Mouse (Mus musculus): ENCODE data around the gene Pram1.
"Not testable (repeated sequence)": the region's sequence is repeated elsewhere in the genome, so short reads cannot be mapped to it uniquely, and the experiment has no call there.

Pram1 gene

DNA sequence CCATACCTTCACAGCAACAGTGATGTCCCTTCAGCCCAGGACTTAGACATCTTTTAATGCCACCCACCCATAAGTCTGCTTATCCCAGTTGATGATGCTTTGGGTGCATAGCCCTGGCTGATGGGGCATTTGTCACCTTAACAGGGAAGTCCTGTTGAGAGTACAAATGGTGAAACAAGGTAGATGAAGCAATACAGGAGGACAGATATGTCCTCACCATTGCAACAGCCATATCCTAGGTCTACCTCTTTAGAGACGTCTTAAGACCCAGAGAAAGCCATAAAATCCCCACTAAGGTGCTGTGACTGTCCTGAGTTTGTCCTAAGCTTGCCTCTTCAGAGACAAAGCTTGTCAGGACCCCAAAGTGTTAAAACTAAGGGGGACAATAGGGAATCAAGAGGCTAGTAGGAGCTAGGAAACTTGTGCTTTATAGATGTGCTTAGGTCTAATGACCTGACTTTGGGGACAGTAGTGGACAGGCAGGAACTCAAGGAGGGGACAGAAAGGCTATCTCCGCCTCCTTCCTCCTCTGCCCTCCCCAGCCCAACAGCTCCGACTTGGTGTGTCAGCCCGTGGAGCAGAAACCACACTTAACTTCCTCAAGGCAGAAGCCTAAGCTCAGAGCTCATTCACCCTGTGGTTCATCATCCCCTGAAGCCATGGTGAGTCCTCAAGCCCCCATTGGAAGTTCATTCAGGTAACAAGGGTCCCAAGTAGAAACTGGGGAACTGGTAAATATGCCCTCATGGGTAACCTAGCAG is at the start of gene Pram1:
TSS of gene Pram1 (plus strand) at position 541 of the 761 bp plus-strand sequence.
- DNase-seq (ENCODE audit: low spot score) = no peak

DNA sequence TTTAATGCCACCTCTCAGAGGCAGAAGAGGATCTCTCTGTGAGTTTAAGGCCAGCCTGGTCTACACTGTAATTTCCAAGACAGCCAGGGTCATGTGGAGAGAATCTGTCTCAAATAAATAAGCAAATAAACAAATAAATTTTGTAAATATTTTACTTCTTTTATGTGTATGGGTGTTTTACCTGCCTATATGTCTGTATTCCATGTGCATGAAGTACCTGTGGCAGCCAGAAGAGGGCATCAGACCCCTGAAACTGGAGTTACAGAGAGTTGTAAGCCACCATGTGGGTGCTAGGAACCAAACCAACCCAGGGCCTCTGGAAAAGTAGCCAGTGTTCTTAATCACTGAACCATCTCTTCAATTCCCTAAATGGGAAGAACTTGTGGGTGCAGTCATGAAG is 40.6 kb upstream of the Pram1 start:
- no peak for DNase-seq (ENCODE audit: low spot score)

DNA sequence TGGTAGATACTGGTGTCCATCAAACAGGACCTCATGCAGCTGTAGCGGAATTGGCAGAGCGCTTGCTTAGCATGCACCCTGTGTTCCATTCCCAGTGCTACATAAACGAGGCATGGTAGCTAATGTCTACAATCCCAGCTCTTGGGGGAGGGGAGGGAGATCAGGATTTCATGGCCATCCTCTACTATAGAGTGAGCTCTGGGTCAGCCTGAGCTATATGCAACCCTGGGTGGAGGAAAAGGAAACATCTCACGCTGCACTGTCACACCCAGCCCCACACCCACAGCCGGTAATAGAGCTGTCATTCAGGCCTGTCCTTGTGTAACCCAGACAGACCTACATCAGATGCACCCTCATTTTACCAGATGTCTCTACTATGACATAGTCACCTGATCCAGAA is 39.4 kb upstream of the Pram1 start:
- no peak for DNase-seq (ENCODE audit: low spot score)

DNA sequence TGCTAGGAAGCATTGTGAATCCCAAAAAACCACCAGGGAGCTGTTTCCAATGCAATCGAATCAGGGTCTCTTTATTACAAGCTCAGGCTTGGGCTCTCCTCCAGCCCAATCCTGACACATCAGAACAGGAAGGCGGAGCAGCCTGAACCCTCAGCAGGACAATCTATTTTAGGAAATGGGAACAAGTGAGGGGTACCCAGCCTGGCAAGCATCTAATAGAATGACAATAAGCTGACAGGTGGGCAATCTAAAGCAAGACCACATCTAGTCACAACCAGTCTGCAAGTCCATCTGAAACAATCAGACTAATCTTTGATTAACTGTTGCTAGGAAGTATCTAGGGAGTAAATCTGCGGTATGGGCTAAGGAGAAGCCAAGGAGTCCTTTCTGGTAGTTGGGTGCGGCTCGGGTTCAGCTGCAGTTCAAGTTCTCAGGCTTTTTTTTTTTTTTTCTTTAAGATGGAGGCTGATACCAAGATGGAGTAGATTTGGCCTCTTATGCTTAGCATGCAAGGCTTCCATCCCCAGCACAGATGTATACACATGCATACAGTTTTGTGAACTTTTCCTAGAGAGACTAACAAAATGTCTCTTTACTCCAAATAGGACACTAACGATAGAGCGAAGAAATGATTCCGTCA is 37.9 kb upstream of the Pram1 start:
- no peak for DNase-seq (ENCODE audit: low spot score)

DNA sequence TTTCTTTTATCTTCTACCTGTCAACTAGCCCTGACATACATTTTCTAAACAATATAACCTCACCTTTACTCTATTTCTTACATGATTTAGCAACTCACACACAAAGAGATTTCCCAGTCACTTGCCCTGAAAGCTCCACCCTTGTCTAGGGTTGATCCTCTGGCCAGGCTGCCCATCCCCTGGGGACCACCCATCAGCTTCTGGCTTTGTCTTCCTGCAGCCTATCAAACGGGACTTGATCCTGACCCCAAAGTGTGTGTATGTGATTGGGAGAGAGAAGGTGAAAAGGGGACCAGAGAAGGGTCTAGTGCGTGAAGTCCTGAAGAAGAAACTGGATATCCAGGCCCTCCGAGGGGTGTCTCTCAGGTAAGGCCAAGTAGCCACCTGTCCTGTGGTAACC is 37.0 kb upstream of the Pram1 start:
- no peak for DNase-seq (ENCODE audit: low spot score)

DNA sequence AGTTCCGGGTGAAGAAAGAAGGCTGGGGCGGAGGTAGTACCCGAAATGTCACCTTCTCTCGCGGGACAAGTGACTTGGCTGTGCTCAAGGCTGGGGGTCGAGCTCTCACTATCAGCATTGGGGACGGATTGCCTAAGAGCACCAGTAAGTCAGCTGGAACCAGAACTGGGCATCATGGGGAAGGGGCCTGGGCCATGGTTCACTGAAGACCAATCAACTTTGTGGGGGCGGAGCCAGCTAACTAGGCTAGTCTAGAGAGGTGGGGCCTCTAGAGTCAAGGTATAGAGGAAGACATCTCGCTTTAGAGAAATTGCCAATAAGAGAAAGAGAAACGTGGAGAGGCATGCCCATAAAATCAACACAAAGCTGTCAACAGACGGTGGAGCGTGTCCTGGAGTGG is 35.9 kb upstream of the Pram1 start:
- no peak for DNase-seq (ENCODE audit: low spot score)

DNA sequence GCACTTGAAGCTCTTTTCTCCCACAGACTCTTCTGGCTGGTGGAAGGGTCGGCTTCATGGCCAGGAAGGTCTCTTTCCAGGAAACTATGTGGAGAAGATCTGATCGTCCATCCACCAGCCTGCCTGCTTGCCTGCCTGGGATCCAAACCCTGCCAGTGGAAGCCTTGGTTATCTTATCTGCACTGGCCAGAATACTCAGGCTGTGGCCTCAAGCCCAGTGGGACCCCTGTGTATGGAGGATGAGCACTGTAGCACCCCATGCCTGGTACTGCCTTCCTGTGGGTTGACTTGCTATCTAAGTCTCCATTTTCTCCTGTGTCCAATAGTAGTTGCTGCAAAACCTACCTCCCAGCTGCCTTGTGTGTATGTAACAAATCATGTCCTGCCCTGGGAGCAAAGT is 30.6 kb upstream of the Pram1 start:
- no peak for DNase-seq (ENCODE audit: low spot score)

DNA sequence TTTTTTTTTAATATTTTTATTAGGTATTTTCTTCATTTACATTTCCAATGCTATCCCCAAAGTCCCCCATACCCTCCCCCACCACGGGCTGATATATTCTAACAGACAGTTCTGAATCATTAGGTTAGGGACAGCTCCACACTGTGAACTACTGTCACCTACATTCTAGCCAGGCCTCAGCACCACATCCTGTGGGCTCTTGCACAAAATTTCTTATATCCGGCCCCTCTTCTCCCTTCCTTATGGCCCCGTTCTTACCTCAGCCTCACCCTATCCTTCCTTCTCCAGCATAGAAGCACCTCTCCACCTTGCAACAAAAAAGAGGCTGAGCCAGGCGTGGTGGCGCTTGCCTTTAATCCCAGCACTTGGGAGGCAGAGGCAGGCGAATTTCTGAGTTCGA is 27.3 kb upstream of the Pram1 start:
- DNase-seq (ENCODE audit: low spot score) = no peak

DNA sequence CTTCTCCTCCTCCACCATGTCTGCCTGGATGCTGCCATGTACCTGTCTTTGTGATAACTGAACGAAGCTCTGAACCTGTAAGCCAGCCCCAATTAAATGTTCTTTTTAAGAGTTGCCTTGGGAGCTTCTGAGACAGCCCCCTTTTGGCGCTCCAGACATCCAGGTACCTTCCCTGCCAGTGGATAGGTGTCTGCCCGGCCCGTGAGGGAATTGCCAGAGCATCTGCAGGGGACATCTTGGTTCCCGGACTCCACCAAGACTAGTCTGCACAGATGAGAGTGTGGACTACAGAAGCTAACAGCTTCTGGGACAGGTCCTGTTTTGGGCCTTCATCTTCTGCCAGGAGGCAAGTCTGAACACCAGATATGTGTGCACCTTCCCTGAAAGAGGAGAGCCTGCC is 24.1 kb upstream of the Pram1 start:
- DNase-seq (ENCODE audit: low spot score) = not testable (repeated sequence)

DNA sequence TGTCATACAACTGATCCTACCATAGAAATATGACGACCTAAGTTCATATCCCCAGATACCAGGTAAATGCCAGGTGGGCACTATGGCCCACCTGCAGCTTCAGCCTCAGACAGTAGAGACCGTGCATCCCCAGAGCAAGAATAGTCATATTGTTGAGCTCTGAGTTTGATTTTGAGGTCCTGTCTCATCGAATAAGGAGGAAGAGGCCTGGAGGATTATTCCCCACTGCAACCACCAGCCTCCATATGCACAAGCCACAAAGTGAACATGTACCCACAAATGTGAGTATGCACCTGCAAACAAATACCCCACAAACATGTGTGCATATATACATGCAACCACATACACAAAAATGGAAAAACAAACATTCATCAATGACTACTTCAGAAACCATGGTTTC is 10.6 kb upstream of the Pram1 start:
- DNase-seq (ENCODE audit: low spot score) = no peak

DNA sequence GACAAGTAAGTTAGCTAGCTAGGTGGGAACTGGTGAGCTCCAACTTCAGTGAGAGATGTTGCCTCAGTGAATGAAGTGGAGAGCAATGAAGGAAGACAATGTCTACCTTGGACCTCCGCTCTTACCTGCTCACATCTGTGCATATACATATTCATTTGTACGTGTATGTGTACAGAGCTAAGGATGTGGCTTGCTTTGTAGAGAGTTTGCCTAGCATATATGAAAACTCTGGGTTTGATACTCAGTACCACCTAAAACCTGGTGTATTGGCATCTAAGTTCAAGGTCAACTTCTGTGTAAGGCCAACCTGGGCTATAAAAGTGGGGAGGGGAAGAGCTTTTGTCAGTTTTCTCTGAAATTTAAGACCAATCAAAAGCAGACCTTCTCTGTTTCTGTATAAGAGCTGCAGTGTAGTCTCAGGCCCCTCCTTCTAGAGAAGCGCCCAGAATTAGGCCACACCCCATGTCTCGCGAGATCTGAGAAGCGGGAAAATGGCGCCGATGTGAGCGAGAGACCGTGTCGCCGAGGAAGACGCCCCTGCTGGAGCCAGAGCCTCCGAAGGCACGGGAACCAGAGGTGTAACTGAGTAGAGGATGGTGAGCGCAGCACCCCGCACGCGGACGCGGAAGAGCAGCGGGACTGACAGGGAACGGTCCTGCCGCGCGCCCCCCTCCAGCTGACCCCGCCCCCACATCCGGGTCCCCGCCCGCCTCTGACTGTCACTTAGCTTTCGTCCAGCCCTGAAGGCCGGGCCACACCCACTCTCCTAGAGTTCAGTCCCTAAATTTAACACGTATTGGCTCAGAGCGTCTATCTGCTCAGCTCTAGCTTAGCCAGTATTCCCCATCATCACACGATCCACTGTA is 9.0 kb upstream of the Pram1 start, which contains the start of gene Zfp414:
TSS of gene Zfp414 (plus strand) at position 470 of the 866 bp plus-strand sequence.
- peak; percentile 86 for DNase-seq (ENCODE audit: low spot score)

DNA sequence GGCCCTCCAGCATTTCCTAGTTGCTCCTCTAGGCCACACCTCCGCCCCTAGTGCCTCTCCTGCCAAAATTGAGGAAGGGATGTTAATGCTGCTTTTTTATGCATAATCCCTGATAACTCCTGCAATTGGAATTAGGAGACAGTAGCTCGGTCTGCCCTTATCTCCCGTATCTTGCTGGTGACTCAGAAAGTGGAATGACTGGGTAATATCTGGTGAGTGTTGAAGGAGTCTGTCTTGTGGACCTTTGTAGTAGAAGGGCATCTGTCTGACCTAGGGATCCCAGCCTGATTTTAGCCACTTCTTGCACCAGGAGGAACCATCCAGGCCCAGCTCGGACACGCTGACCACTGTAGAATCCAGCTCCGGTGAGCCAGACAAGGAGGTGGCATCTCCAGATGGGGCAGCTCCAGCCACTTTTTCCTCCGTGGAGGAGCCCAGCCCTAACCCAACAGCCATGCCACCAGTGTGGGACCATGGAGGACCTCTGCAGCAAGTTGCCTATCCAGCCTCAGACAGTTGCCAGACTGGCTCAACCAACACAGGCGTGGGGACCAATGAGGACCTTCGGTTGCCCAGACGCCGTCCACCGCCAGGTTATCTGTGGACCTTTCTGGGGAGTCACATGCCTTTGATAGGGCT is 8.2 kb upstream of the Pram1 start:
- DNase-seq (ENCODE audit: low spot score) = no peak

DNA sequence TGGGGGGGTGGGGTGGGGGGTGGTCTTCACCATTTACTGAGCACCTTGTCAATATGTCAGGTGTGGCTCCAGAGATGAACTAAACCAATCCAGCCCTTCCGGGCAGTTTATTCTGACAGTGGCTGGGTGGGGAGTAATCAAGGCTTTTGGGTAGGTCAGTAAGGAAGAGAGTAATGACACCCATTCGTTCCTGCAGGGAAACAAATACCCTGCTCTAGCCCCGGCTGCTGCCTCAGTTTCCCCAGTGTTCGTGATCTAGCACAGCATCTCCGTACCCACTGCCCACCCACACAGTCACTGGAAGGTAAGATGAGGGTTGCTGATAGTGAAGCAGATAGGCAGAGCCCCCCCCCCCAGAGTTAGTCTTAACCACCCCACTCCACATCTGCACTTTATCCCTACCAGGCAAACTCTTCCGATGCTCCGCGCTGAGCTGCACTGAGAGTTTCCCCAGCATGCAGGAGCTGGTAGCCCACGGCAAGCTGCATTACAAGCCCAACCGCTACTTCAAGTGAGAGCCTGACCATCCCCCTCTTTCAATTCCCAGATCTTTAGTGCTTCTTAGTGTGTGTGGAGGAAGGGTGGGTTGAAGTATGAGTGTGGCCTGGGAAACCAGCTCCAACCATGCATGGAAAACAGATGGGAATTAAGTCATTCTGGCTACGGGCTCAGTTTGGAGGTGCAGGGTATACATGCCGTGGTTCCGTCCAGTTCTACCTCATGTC is 7.5 kb upstream of the Pram1 start:
- no peak for DNase-seq (ENCODE audit: low spot score)

DNA sequence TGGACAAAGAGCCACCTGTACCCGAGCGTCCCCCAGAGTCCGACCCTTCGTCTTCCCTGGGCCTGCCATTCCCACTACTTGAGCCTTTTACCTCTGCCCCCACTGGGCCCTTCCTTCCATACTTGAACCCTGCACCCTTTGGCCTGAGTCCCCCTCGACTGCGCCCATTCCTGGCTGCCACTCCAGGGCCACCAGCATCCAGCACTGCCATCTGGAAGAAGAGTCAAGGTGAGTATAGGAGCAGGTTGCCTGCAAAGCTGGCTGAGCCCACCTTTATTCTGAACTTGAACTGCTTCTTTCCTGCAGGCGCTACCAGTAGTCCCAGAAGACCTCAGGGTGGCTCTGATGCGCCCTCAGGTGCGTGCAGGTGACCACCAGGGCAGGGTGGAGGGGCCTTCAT is 6.6 kb upstream of the Pram1 start:
- DNase-seq (ENCODE audit: low spot score) = no peak

DNA sequence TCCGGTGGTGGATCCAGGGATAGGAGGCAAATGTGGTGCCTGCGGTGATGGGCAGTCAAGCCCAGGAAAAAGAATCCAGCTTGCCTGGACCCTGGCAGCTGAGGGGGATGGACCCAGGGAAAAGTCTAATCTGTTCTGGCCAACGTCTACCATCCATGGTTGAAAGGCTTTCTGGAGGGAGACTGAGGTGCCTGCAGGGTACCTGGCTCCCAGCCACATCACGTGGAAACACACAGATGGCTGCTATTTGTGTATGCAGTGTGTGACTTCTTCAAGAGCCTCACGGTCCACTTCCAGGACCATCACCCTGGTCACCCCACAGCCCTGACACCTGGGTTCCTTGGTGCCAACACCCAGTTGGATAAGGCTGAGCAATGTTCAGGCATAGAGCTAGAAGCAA is 6.1 kb upstream of the Pram1 start:
- DNase-seq (ENCODE audit: low spot score) = no peak

DNA sequence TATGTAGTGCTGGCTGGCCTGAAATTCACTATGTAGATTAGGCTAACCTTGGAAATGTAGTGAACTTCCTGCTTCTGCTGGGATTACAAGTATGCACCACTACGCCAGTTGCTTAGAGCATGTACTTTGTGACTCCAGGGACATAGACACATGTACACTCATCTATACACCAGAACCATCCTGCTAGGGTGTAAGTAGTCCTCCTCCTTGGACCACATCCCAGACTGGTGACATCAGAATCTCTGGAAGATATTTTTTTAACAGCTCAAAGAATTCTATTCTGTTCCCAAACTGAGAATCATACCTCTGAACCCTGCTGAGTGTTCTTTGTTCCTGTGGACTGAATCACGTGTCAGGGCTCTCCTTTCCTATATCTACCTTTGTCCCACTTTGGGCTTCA is 818 bp upstream of the Pram1 start:
- no peak for DNase-seq (ENCODE audit: low spot score)

DNA sequence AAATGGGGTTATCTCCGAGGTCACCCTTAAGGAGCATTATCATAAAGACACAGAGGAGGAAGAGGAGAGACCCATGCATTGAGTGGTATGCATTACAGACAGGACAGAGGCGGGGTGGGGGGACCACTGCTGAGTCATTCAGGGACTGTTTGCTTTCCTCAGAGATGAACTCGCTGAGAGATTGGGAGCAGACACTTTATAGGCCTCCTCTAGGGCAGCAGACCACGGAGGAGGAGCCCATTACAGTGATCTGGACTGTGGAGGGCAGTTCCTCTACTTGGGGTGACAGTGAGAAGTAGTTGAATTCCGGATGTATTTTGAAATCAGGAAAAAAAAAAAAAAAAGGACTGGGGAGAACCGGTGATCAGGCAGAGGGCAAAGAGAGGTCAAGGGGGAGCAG is 1.9 kb downstream of the Pram1 start:
- DNase-seq (ENCODE audit: low spot score) = no peak

DNA sequence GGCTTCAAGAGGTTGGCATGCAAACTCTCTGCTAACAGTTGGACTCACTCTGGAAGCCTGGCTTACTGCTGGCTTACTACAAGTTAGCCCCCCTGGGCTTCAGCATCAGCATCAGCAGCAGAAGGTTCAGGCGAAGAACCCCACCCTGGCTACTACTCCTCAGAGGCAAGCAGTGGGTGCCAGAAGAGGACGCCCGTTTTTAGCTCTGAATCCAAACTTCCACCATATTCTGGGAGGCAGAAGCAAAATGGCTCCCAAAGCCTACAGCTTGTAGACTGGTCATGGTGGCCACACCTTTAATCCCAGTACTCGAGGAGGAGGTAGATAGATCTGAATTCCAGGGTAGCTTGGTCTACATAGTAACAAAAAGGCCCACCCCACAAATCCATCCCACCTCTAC is 6.2 kb downstream of the Pram1 start:
- no peak for DNase-seq (ENCODE audit: low spot score)

DNA sequence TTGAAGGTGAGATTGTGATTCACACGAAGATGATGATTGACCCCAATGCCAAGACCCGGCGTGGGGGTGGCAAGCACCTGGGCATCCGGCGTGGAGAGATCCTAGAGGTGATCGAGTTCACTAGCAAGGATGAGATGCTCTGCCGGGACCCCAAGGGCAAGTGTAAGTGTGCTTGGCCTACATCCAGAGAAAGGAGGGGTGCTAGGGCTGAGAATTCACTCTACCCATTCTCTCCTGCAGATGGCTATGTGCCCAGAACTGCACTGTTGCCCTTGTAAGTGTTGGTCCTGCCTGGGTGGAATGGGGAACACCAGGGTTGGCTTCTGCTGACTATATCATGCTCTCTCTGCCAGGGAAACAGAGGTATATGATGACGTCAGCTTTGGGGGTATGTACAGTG is 7.2 kb downstream of the Pram1 start:
- DNase-seq (ENCODE audit: low spot score) = no peak

DNA sequence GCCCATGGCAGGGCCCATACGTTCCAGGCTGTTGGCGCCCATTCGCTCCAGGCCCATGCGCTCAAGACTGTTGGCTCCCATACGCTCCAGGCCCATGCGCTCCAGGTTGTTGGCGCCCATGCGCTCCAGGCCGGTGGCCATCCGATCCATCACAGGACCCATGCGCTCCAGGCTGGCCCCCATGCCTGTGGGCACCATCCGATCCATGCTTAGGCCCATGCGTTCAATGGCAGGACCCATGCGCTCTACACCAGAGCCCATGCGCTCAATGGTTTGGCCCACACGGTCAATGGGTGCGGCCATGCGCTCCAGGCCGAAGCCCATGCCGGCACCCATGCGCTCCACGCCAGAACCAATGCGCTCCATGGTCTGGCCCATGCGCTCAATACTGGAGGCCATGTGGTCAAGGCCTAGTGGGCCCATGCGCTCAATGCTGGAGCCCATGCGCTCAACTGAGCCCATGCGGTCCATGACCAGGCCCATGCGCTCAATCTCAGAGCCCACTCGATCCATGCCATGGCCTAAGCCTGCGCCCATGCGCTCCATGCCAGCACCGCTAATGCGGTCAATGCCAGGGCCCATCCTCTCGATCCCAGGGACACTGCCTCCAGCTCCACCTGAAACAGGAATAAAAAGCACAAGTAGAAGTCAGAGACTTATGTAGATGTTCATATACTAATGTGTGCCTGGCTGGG is 12.1 kb downstream of the Pram1 start:
- no peak for DNase-seq (ENCODE audit: low spot score)

DNA sequence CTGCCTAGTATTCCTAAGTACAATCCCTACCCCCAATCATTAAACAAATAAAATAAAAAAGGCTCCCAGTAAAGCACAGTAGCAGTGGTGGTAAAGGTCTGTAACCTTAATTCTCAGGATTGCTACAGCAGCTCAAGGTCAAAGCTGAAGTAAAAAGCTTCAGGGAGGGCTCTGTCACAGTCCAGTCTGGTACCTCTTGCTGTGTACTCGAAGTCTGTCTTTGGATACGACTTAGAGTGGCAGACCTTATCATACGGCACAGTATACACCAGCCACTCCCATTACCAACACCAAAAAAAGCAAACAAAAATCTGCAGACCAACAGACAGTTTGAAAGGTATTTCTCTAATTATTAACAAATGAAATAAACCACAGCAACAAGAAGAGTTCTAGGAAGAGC is 29.0 kb downstream of the Pram1 start:
- DNase-seq (ENCODE audit: low spot score) = no peak
